Mouse (Mus musculus): Measurements from ENCODE around the gene Pawr. TPM values are rescaled to one million over a fixed set of nuclear protein-coding genes. Genes with fewer than 3 reads are reported as not detected.

The Pawr gene
- polyA plus RNA-seq (2015; fragmentation: Nextera tagmentation; extraction: Ambion mirVana) = 3.3 and 4.0 TPM in 2 replicates

- peak; percentile 31 for DNase-seq (ENCODE audit: low spot score)
Measured at GRCm38 (mm10) chr10:108331784-108332561, at the start of gene Pawr. Gene Pawr, plus strand, starts transcription at chr10:108332121.

- DNase-seq (ENCODE audit: low spot score) = no peak
Measured at GRCm38 (mm10) chr10:108282351-108282750, 49.6 kb upstream of the Pawr start.

GRCm38 (mm10) chr10:108283418-108283817, 48.5 kb upstream of the Pawr start:
- DNase-seq (ENCODE audit: low spot score) = no peak

GRCm38 (mm10) chr10:108283837-108284236, 48.1 kb upstream of the Pawr start:
- no peak for DNase-seq (ENCODE audit: low spot score)

- no peak for DNase-seq (ENCODE audit: low spot score)
Measured at GRCm38 (mm10) chr10:108284445-108284844, 47.5 kb upstream of the Pawr start.

- no peak for DNase-seq (ENCODE audit: low spot score)
Measured at GRCm38 (mm10) chr10:108284977-108285376, 46.9 kb upstream of the Pawr start.

- no peak for DNase-seq (ENCODE audit: low spot score)
Measured at GRCm38 (mm10) chr10:108286658-108287437, 45.1 kb upstream of the Pawr start.

GRCm38 (mm10) chr10:108287438-108287801, 44.5 kb upstream of the Pawr start:
- DNase-seq (ENCODE audit: low spot score) = no peak

- DNase-seq (ENCODE audit: low spot score) = no peak
Measured at GRCm38 (mm10) chr10:108290046-108290445, 41.9 kb upstream of the Pawr start.

- no peak for DNase-seq (ENCODE audit: low spot score)
Measured at GRCm38 (mm10) chr10:108291688-108292471, 40.0 kb upstream of the Pawr start.

GRCm38 (mm10) chr10:108292651-108293050, 39.3 kb upstream of the Pawr start:
- DNase-seq (ENCODE audit: low spot score) = no peak

- DNase-seq (ENCODE audit: low spot score) = no peak
Measured at GRCm38 (mm10) chr10:108293620-108294195, 38.2 kb upstream of the Pawr start.

GRCm38 (mm10) chr10:108294766-108295165, 37.2 kb upstream of the Pawr start:
- DNase-seq (ENCODE audit: low spot score) = no peak

GRCm38 (mm10) chr10:108296446-108296845, 35.5 kb upstream of the Pawr start:
- no peak for DNase-seq (ENCODE audit: low spot score)

GRCm38 (mm10) chr10:108298261-108298660, 33.7 kb upstream of the Pawr start:
- no peak for DNase-seq (ENCODE audit: low spot score)

GRCm38 (mm10) chr10:108298841-108299545, 32.9 kb upstream of the Pawr start:
- DNase-seq (ENCODE audit: low spot score) = no peak

- no peak for DNase-seq (ENCODE audit: low spot score)
Measured at GRCm38 (mm10) chr10:108299828-108300227, 32.1 kb upstream of the Pawr start.

- peak; percentile 79 for DNase-seq (ENCODE audit: low spot score)
Measured at GRCm38 (mm10) chr10:108300843-108301242, 31.1 kb upstream of the Pawr start.

- DNase-seq (ENCODE audit: low spot score) = no peak
Measured at GRCm38 (mm10) chr10:108307772-108308171, 24.1 kb upstream of the Pawr start.

GRCm38 (mm10) chr10:108310195-108310594, 21.7 kb upstream of the Pawr start:
- DNase-seq (ENCODE audit: low spot score) = no peak

GRCm38 (mm10) chr10:108311396-108311795, 20.5 kb upstream of the Pawr start:
- no peak for DNase-seq (ENCODE audit: low spot score)
